Mouse (Mus musculus): Measurements from ENCODE around the gene Mgmt. TPM values are rescaled to one million over a fixed set of nuclear protein-coding genes. Genes with fewer than 3 reads are reported as not detected.

Gene Mgmt
- polyA plus RNA-seq, 1 experiment = 0.56 TPM

GRCm38 (mm10) chr7:136850339-136850738 lies 44.1 kb upstream of the Mgmt start:
- H3K36me3 ChIP-seq (ENCODE audit: control insufficient read depth, insufficient read depth, low read length) = no peaks in the 10 kb centered on the region
- 0 out of 2 replicates have a peak, but pooled peaks cover 1% of the 10 kb centered on the region for H3K4me1 ChIP-seq (ENCODE audit: control insufficient read depth, insufficient read depth, insufficient read length, low read length)
- WGBS = 57% methylated on average over 5 of the region's 5 CpGs
- H3K27me3 ChIP-seq (ENCODE audit: control insufficient read depth, insufficient read depth, low read length) = no peaks in the 10 kb centered on the region
- TF ChIP-seq POLR2A (IDR thresholded peaks at IDR 0.05; ENCODE audit: low read depth, low read length) (no peak), CTCF (IDR thresholded peaks at IDR 0.05; ENCODE audit: extremely low read depth, insufficient read length, insufficient replicate concordance, low read depth, low read length) (no peak)
- no peak overlapping the region; the same call in 1 of the 2 replicates for H3K27ac ChIP-seq (ENCODE audit: insufficient read depth, low read depth, low read length)
- H3K4me3 ChIP-seq (ENCODE audit: low read depth, low read length) = no peak overlapping the region

DNA sequence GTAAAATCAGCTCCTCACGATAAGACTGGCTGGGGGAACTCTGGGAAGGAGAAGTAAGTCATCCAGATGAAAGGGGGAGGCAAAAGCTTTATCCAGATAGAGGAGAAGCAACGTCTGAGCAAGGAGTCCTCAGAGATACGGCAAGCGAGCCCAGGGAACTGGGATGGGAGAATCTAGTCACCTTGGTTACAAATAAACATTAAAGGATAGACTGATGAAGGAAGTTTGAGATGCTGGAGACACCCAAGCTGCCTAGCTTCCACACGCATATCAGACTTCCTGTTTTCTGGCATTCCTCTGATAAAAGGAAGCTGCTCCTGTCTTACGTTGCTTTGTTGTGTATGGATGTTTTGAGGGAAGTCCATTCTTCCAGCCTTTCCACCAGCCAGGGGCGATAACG lies 42.5 kb upstream of the Mgmt start:
- TF ChIP-seq CTCF (IDR thresholded peaks at IDR 0.05; ENCODE audit: extremely low read depth, insufficient read length, insufficient replicate concordance, low read depth, low read length) = no peak
- Histone ChIP-seq H3K27ac (ENCODE audit: insufficient read depth, low read depth, low read length) (no peak overlapping the region), H3K4me3 (ENCODE audit: low read depth, low read length) (no peak overlapping the region), H3K36me3 (ENCODE audit: control insufficient read depth, insufficient read depth, low read length) (no peaks in the 10 kb centered on the region), H3K27me3 (ENCODE audit: control insufficient read depth, insufficient read depth, low read length) (no peaks in the 10 kb centered on the region), H3K4me1 (ENCODE audit: control insufficient read depth, insufficient read depth, insufficient read length, low read length) (0 out of 2 replicates have a peak, but pooled peaks cover 1% of the 10 kb centered on the region)
- WGBS = 75% methylated on average over 8 of the region's 8 CpGs

DNA sequence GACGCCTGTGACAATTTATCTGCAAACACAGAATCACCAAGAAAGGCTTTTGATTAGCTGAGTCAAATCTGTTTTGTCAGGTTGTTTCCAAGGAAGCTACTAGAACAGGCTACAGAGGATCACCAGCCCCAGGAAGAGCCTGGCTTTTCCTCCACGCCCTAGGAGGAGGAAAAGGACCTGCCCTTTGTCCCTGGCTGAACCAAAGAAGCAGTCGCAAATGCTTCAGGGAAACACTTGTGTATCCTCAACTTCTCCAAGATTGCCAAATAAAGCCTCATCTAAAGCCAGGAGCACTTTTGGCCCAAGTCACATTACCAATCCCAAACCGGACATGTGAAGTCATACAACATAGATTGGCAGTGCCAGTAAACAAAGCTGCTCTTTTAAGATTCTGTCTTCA lies 41.7 kb upstream of the Mgmt start:
- Histone ChIP-seq H3K4me1 (ENCODE audit: control insufficient read depth, insufficient read depth, insufficient read length, low read length) (0 out of 2 replicates have a peak, but pooled peaks cover 1% of the 10 kb centered on the region), H3K4me3 (ENCODE audit: low read depth, low read length) (no peak overlapping the region), H3K36me3 (ENCODE audit: control insufficient read depth, insufficient read depth, low read length) (no peaks in the 10 kb centered on the region), H3K27ac (ENCODE audit: insufficient read depth, low read depth, low read length) (no peak overlapping the region), H3K27me3 (ENCODE audit: control insufficient read depth, insufficient read depth, low read length) (no peaks in the 10 kb centered on the region)
- no peak for TF ChIP-seq CTCF (IDR thresholded peaks at IDR 0.05; ENCODE audit: extremely low read depth, insufficient read length, insufficient replicate concordance, low read depth, low read length)
- no peak for TF ChIP-seq POLR2A (IDR thresholded peaks at IDR 0.05; ENCODE audit: low read depth, low read length)
- 23% methylated on average over 4 of the region's 4 CpGs for WGBS

DNA sequence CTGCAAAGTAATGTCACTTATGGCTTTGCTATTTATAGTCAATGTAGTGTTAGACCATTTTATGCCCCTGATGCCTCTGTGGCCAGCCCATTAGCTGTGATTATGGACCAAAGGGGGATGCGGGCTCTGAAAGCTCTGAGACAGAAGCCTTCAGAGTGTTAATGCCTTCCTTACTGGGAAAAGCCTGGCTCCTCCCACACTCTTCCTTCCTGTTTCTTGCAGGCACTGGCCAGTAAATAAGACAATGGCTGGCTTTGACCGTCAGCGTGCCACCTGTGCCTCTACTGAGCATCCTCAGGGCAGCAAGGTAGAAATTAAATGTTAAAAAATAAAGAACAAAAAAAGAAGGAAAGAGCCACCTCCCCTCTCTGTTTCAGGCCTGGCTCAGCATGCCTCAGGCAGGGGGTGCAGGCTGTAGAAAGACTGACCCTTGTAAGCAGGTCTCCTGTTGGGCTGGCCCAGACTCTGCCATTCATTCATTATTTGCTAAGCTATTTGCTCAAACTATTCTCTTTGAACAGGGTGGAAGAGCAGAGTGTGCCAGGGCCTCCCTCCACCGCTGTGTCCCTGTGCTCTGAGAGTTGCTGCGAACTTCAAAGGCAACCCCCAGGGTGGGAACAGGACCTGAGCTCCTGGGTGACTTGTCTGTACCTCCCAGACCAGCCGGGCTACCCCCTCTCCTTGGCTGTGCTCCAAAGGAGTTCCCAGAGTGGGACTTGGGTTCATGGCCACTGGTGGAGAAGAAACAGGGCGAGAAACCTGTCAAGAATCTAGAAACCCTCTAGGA lies 29.5 kb upstream of the Mgmt start:
- Histone ChIP-seq H3K4me3 (ENCODE audit: low read depth, low read length) (no peak overlapping the region), H3K27ac (ENCODE audit: insufficient read depth, low read depth, low read length) (no peak overlapping the region), H3K36me3 (ENCODE audit: control insufficient read depth, insufficient read depth, low read length) (no peaks in the 10 kb centered on the region), H3K27me3 (ENCODE audit: control insufficient read depth, insufficient read depth, low read length) (no peaks in the 10 kb centered on the region), H3K4me1 (ENCODE audit: control insufficient read depth, insufficient read depth, insufficient read length, low read length) (no peaks in the 10 kb centered on the region)
- TF ChIP-seq CTCF (IDR thresholded peaks at IDR 0.05; ENCODE audit: extremely low read depth, insufficient read length, insufficient replicate concordance, low read depth, low read length) = no peak
- 38% methylated on average over 7 of the region's 7 CpGs for WGBS

DNA sequence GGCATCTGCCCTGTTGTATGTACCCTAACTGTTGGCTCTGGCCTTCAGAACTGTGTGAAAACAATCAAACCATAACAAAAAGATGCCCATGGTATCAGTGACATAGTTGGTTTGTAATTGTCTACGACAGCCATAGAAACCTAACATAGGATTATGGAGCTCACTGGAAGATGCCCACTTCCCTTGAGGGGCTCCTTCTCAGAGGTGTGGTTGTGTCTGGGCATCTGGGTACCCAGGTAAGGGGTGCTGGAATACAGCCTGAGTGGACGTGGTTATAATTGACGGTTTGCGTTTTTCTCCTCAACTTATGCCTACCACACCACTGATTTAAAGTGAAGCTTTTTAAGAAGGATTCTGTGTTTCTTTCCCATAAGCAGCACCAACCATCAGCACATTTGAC lies 28.5 kb upstream of the Mgmt start:
- no peaks in the 10 kb centered on the region for H3K36me3 ChIP-seq (ENCODE audit: control insufficient read depth, insufficient read depth, low read length)
- no peak overlapping the region for H3K27ac ChIP-seq (ENCODE audit: insufficient read depth, low read depth, low read length)
- 91% methylated on average over 4 of the region's 4 CpGs for WGBS
- no peaks in the 10 kb centered on the region for H3K4me1 ChIP-seq (ENCODE audit: control insufficient read depth, insufficient read depth, insufficient read length, low read length)
- H3K4me3 ChIP-seq (ENCODE audit: low read depth, low read length) = no peak overlapping the region
- TF ChIP-seq CTCF (IDR thresholded peaks at IDR 0.05; ENCODE audit: extremely low read depth, insufficient read length, insufficient replicate concordance, low read depth, low read length) (no peak), POLR2A (IDR thresholded peaks at IDR 0.05; ENCODE audit: low read depth, low read length) (no peak)
- no peaks in the 10 kb centered on the region for H3K27me3 ChIP-seq (ENCODE audit: control insufficient read depth, insufficient read depth, low read length)

DNA sequence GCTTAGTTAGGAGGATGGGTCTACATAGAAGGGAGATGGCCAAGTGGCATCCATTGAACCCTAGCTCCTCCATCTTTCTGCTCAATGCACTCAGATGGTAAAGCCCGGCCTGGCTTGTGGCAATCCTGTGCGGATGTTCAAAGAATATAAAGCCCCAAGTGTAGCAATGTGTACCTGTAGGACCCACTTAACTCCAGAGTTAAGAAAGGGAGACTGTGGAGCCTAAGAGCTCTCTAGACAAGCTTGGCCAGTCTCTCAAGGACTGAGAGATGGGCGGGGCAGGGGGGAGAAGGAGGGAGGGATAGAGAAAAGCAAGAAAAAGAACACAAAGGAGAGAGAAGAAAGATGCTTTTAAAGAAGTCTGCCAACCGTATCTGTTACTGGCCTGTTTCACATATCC lies 27.9 kb upstream of the Mgmt start:
- Histone ChIP-seq H3K27ac (ENCODE audit: insufficient read depth, low read depth, low read length) (no peak overlapping the region), H3K27me3 (ENCODE audit: control insufficient read depth, insufficient read depth, low read length) (no peaks in the 10 kb centered on the region), H3K36me3 (ENCODE audit: control insufficient read depth, insufficient read depth, low read length) (no peaks in the 10 kb centered on the region), H3K4me3 (ENCODE audit: low read depth, low read length) (no peak overlapping the region), H3K4me1 (ENCODE audit: control insufficient read depth, insufficient read depth, insufficient read length, low read length) (no peaks in the 10 kb centered on the region)
- 72% methylated on average over 4 of the region's 4 CpGs for WGBS
- no peak for TF ChIP-seq POLR2A (IDR thresholded peaks at IDR 0.05; ENCODE audit: low read depth, low read length)
- TF ChIP-seq CTCF (IDR thresholded peaks at IDR 0.05; ENCODE audit: extremely low read depth, insufficient read length, insufficient replicate concordance, low read depth, low read length) = no peak

DNA sequence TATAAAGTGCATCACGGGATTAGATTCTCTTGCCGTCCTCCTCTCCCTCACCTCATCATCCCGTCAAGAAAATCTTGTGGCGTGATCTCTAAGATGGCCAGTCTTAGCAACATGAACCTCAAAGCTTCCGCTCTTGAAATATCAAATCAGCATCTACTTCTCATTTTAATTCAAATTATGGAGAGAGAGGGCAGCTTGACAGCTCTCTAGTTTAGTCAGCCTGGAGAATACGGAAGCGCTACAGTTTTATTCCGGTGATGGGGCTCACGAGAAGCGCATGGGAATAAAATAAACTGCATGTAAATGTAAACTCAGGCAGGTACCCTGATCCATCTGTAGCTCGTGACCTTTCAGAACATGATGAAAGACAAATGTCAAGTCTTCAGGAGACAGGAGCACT lies 22.9 kb upstream of the Mgmt start:
- no peaks in the 10 kb centered on the region for H3K27me3 ChIP-seq (ENCODE audit: control insufficient read depth, insufficient read depth, low read length)
- H3K36me3 ChIP-seq (ENCODE audit: control insufficient read depth, insufficient read depth, low read length) = no peaks in the 10 kb centered on the region
- no peaks in the 10 kb centered on the region for H3K4me1 ChIP-seq (ENCODE audit: control insufficient read depth, insufficient read depth, insufficient read length, low read length)
- no peak overlapping the region for H3K27ac ChIP-seq (ENCODE audit: insufficient read depth, low read depth, low read length)
- H3K4me3 ChIP-seq (ENCODE audit: low read depth, low read length) = no peak overlapping the region
- TF ChIP-seq POLR2A (IDR thresholded peaks at IDR 0.05; ENCODE audit: low read depth, low read length) (no peak), CTCF (IDR thresholded peaks at IDR 0.05; ENCODE audit: extremely low read depth, insufficient read length, insufficient replicate concordance, low read depth, low read length) (no peak)
- 82% methylated on average over 11 of the region's 11 CpGs for WGBS
